Comparison of ENCODE assay signal across 21 mouse cellular contexts in the genomic region with DNA sequence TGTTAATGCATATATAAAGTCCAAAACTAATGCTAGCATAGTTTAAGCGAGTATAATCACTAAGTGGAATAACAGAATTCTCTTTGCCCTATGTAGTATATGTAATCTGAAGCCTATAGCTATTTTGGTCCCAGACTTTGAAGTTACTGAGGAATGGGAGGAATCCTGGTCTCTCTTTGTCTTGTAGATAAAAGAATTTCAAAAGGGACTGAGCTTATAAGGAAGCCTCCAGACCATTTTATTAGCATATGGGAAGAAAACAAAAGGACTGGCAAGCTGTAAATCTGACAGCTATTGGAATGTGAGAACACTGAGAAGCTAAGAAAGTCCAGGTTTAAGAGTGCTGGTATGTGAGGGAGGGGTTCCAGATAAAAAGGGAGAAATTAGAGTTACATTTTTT.
"Had no signal": no experiment of that assay in that cellular context is flagged by ENCODE, and none has a peak within 500 bp of the region (broad histone marks: within the 10 kb centered on the region; RNA-seq: fewer than 3 reads in every experiment).

No protein-coding gene starts in this region.

- H3K9ac ChIP-seq: kidney, embryonic 15.5 days; limb, embryonic 12.5 days; limb, embryonic 15.5 days; liver, embryonic 14.5 days; liver, postnatal 0 days; lung, embryonic 14.5 days; midbrain, embryonic 12.5 days; midbrain, embryonic 15.5 days; neural tube, embryonic 12.5 days; neural tube, embryonic 15.5 days; stomach, embryonic 15.5 days had no signal

- H3K27ac ChIP-seq: kidney, embryonic 15.5 days; limb, embryonic 12.5 days; limb, embryonic 15.5 days; liver, embryonic 14.5 days; midbrain, embryonic 12.5 days; midbrain, embryonic 15.5 days; neural tube, embryonic 12.5 days; neural tube, embryonic 15.5 days; stomach, embryonic 15.5 days had no signal

- H3K4me1 ChIP-seq: kidney, embryonic 15.5 days; limb, embryonic 12.5 days; limb, embryonic 15.5 days; midbrain, embryonic 12.5 days; midbrain, embryonic 15.5 days; neural tube, embryonic 12.5 days; neural tube, embryonic 15.5 days; stomach, embryonic 15.5 days had no signal

- DNase-seq: kidney, adult 8-10 months; kidney, postnatal 14 days; kidney, postnatal 4 days; left cerebral cortex, postnatal 4 days; liver, postnatal 0 days; lung, embryonic 14.5 days; retina, postnatal 1 day; right cerebral cortex, postnatal 25 days; spleen, adult 18-20 months; thymus, postnatal 25 days had no signal

- H3K36me3 ChIP-seq: kidney, embryonic 15.5 days; limb, embryonic 12.5 days; limb, embryonic 15.5 days; midbrain, embryonic 12.5 days; midbrain, embryonic 15.5 days; neural tube, embryonic 12.5 days; neural tube, embryonic 15.5 days; stomach, embryonic 15.5 days had no signal

- H3K27me3 ChIP-seq: kidney, embryonic 15.5 days; limb, embryonic 12.5 days; limb, embryonic 15.5 days; midbrain, embryonic 12.5 days; midbrain, embryonic 15.5 days; neural tube, embryonic 12.5 days; neural tube, embryonic 15.5 days; stomach, embryonic 15.5 days had no signal

- H3K4me2 ChIP-seq: kidney, embryonic 15.5 days; limb, embryonic 12.5 days; limb, embryonic 15.5 days; liver, embryonic 11.5 days; lung, embryonic 14.5 days; midbrain, embryonic 12.5 days; midbrain, embryonic 15.5 days; neural tube, embryonic 12.5 days; neural tube, embryonic 15.5 days; stomach, embryonic 15.5 days had no signal

- H3K4me3 ChIP-seq: kidney, embryonic 15.5 days; limb, embryonic 12.5 days; limb, embryonic 15.5 days; midbrain, embryonic 12.5 days; midbrain, embryonic 15.5 days; neural tube, embryonic 12.5 days; neural tube, embryonic 15.5 days; stomach, embryonic 15.5 days had no signal

- H3K9me3 ChIP-seq: kidney, embryonic 15.5 days; limb, embryonic 12.5 days; limb, embryonic 15.5 days; midbrain, embryonic 12.5 days; midbrain, embryonic 15.5 days; neural tube, embryonic 12.5 days; neural tube, embryonic 15.5 days; stomach, embryonic 15.5 days had no signal

- ATAC-seq: liver, postnatal 0 days; lung, postnatal 0 days; midbrain, embryonic 15.5 days had no signal
